Mouse (Mus musculus) layer of hippocampus, adult 9-10 months (tissue): ENCODE measurements at regions not wholly inside any gene's neighbourhood (a gene's known extent, or its start where the extent isn't known, plus 50 kb on each side); places are given as distances from the start of the nearest gene placed in this dataset.

Experiments used
- DNase-seq: peaks from one replicate; pipeline ENCODE4 v3.0.0; 2022; ENCODE audit warnings: low spot score

- no peak for DNase-seq
Observed at GRCm38 (mm10) chr15:5414401-5414800, 170.4 kb upstream of the Ptger4 start.

- no peak for DNase-seq
Observed at GRCm38 (mm10) chr15:5416031-5416430, 172.0 kb upstream of the Ptger4 start.

DNA sequence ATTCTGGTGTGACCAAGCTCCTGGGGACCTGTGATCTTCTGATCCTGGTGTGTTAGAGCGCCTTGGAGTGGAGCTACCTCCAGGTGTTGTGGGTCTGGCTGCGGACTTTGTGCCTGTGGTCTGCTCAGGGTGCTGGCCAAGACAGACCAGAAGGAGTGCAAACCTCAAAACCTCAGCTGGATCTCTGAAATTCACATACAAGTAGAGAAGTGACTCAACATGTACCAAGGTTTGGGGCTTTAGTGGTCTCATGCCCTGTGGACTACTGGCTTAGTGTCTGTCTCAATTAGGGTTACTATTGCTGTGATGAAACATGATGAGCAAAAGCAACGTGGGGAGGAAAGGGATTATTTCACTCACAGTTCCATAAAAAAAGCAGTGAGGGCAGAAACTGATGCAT is 182.7 kb upstream of the Ptger4 start:
- DNase-seq = no peak

DNA sequence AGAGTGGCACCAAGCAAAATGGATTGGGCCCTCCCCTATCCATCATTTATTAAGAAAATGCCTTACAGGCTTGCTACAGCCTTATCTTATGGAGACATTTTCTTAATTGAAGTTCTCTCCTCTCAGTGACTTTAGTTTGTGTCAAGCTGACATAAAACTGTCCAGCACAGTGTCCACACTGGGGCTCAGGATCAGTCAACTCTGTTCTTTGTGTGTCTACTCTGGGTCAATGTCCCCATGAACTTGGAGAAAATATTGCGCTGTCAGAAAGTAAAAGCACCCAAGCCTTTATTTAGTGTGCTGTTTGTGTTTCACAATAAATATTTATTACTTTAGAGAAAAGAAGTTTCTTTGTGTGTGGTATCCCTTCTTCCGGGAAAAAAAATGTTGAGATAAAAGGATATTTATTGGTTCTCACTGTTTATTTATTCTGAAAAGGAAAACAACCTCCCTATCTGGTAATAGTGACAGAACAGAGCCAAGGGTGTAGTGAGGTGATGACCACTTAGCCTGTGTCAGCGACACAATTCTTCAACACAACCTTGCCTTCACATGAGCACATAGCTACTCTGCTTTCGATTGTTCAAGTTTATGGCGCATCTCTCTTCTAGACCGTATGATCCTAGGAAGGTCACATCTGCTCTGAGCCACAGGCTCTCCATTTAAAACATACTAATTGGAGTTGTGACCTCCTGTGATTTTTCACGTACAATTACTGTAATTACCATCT is 183.5 kb upstream of the Ptger4 start:
- DNase-seq = no peak

DNA sequence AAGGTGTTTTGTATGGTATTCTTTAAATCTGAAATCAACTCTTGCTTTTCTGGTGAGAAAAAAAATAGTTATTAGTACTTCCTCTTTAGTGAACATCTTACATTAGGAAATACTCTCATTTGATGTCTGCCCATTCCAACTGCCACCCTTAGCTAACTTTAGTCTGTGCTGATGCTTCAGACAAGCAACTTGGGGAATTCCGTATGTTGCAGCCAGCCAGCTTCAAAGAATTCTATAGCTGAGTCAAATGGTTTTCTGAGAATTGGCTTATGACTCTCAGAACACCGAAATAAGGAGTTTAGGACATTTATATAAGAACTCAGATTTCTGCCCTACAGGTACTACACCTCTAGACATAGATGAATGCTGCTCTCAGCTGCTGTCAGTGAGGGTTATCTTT is 188.0 kb upstream of the Ptger4 start:
- DNase-seq = no peak

- no peak for DNase-seq
Observed at GRCm38 (mm10) chr15:5437020-5437419, 193.0 kb upstream of the Ptger4 start.

- DNase-seq = no peak
Observed at GRCm38 (mm10) chr15:5446040-5446755, 202.2 kb upstream of the Ptger4 start.

GRCm38 (mm10) chr15:5446756-5447314 is 202.8 kb upstream of the Ptger4 start:
- no peak for DNase-seq

- DNase-seq = no peak
Observed at GRCm38 (mm10) chr15:5447707-5448496, 203.9 kb upstream of the Ptger4 start.

DNA sequence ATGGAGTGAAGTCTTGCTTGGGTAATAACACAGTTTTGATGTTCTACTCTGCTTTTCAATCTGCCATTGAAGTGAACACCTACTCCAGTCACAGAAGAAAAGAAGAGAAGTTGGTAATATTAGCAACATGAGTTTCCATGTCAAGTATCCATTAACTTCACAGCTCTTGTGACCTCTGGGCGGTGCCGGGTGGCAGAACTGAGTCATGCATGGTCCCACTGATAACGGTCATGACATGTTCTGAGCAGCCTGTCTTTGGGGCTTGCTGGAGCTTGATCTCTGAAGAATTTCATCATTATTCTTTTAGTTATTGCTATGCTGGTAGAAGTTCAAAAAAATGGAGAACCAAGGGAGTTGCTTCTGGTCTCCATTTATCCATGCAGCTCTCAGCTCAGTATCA is 215.1 kb upstream of the Ptger4 start:
- no peak for DNase-seq

GRCm38 (mm10) chr15:5459580-5459979 is 215.6 kb upstream of the Ptger4 start:
- DNase-seq = no peak

GRCm38 (mm10) chr15:5462651-5463050 is 218.7 kb upstream of the Ptger4 start:
- no peak for DNase-seq

- no peak for DNase-seq
Observed at GRCm38 (mm10) chr15:5464732-5465131, 220.7 kb upstream of the Ptger4 start.

GRCm38 (mm10) chr15:5468535-5469073 is 224.6 kb upstream of the Ptger4 start:
- no peak for DNase-seq

DNA sequence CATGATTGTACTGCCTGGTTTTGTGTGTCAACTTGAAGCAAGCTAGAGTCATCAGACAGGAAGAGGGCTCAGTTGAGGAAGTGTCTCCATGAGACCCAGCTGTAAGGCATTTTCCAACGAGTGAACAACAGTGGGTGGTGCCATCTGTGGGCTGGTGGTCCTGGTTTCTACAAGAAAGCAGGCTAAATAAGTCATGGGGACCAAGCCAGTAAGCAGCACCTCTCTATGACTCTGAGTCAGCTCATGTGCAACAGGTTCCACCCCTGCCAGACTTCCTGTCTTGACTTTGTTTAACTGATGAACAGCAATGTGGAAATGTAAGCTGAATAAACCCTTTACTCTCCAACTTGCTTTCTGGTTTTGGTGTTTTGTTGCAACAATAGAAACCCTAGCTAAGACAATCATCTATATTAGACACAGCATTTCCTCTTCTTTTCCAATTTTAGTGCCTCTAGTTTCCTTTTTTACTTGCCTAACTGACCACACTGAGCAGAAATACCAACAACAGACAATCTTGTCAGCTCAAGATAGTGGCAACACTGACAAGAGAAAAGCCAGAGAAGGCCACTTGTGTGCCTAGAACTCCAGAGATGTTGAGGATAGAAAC is 231.5 kb upstream of the Ptger4 start:
- no peak for DNase-seq

- DNase-seq = no peak
Observed at GRCm38 (mm10) chr15:5493286-5493685, 249.3 kb upstream of the Ptger4 start.

GRCm38 (mm10) chr15:5495187-5495849 is 251.3 kb upstream of the Ptger4 start:
- no peak for DNase-seq

DNA sequence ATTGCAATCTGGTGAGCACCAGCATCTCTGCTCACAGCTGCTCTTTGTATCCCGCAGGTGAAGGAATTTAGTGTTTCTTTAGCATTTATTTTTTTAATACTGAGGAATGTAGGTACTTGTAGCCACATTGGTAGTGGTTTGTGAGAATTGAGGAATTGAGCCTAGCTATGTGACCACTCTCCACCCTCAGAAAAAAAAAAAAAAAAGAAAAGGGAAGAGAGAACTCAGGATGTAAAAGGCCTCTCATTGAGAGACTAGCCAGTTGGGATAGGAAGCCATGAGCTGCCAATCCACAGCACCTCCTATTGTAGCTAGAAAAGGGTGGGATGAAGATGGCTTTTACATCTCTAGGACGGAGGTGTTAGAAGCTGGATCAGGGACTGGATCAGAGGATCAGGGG is 252.0 kb upstream of the Ptger4 start:
- no peak for DNase-seq

DNA sequence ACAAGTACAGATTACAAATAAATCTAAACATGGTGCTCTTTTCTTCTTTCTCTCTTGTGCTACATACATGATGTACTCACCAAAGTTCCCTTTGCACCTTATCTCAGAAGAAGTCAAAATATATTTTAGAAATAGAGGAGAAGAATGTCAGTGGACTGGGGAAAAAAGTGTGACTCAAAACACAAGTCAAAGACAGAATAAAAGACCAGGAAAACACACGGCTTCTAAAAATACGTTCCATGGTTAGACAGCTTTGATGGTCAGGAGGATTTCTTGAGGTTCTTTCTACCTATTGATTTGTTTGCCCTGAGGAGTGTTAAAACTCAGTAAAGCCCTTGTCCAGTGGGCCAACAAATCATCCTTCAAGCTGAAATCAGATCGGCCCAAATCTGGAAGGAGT is 260.5 kb upstream of the Ptger4 start:
- DNase-seq = no peak

DNA sequence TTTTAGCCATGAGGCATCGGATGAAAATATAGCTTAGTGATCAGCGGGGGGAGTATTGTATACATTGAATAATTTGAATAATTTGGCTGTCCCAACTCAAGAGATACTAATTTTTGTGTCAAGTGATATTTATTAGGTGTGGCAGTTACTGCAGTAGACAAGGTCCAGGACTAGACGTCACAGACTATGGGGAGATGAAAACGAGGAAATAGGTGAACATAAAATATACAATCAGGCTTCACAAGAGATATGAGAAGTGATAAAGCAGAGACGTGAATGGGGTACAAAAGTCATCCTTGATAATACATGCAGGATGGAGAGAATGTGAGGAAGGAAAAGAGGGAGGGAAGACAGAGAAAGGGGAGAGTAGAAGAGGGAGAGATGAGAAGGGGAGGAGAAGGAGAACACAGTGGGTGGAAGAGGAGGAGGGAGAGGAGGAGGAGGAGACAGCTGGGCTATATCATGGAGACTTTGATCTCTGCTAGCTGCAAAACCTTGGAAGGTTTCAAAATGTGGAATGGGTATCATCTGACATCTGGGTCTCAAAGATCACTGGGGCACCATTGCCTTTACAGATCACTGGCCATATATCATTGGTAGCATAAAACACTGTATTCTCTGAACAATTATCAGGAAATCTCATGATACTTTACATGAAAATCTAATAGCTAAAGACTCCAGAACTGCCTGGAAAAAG is 263.0 kb upstream of the Ptger4 start:
- no peak for DNase-seq

- no peak for DNase-seq
Observed at GRCm38 (mm10) chr15:5507545-5507913, 263.5 kb upstream of the Ptger4 start.
